Mouse (Mus musculus): ENCODE data around the gene Tmem132c. TPM values are rescaled to one million over a fixed set of nuclear protein-coding genes. Genes with fewer than 3 reads are reported as not detected.

Tmem132c gene
- polyA plus RNA-seq, 2 experiments = 0.08 TPM; not detected in 1

DNA sequence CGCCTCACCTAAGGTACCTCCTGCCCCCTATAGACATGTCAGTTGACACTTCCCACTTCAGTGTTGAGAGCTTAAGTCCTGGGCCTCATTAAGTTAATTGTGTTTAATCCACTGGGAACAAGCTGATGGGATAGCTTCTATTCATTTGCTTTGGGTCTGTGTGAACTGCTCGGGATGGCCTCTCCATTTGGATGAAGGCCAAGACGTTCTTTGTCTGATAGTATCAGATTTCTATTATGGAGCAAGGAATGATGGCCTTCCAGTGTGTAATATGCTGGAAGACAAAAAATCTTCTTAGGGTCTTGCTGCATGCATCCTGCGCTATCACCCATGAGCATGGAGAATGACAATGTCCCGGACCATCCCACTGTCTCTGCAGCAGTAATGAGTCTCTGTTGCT, 141.0 kb downstream of the Tmem132c start:
- no peaks in the 10 kb centered on the region for H3K36me3 ChIP-seq (replicated peaks; ENCODE audit: control insufficient read depth, insufficient read depth, low read depth)

GRCm38 (mm10) chr5:127391187-127391586, 149.6 kb downstream of the Tmem132c start:
- Histone ChIP-seq H3K36me3 (replicated peaks; ENCODE audit: control insufficient read depth, insufficient read depth, low read depth) (no peaks in the 10 kb centered on the region), H3K27ac (no peak overlapping the region), H3K4me3 (ENCODE audit: insufficient read depth in 1 of 2, low read depth in 2 of 2, low read length in 2 of 2) (no peak overlapping the region), H3K27me3 (ENCODE audit: control insufficient read depth, insufficient read depth, low read length) (no peaks in the 10 kb centered on the region), H3K9ac (replicated peaks) (no peak overlapping the region), H3K4me1 (replicated peaks; ENCODE audit: control insufficient read depth in 2 of 2, insufficient read depth in 2 of 2, low read length in 1 of 2) (no peaks in the 10 kb centered on the region), H3K4me2 (ENCODE audit: low read depth) (no peak overlapping the region), H3K9me3 (ENCODE audit: control insufficient read depth, low read length) (peaks cover 6% of the 10 kb centered on the region; the same call in 1 of the 2 replicates)
- ATAC-seq (ENCODE audit: insufficient read depth) (no peak), DNase-seq (ENCODE audit: low read depth in 3 of 3, low spot score in 3 of 3) (no peak)
- WGBS (ENCODE audit: insufficient replicate concordance) = 70% methylated on average over 5 of the region's 5 CpGs
- TF ChIP-seq EP300 (IDR thresholded peaks at IDR 0.05; ENCODE audit: low read depth) (no peak), CTCF (IDR thresholded peaks at IDR 0.05; ENCODE audit: low read depth) (peak; percentile 34; the same call in 1 of the 2 replicates)

More for the DNA sequence above, 141.0 kb downstream of the Tmem132c start:
- Histone ChIP-seq H3K27ac (no peak overlapping the region), H3K27me3 (ENCODE audit: control insufficient read depth, insufficient read depth, low read length) (no peaks in the 10 kb centered on the region), H3K9ac (replicated peaks) (no peak overlapping the region), H3K9me3 (ENCODE audit: control insufficient read depth, low read length) (no peaks in the 10 kb centered on the region), H3K4me1 (replicated peaks; ENCODE audit: control insufficient read depth in 2 of 2, insufficient read depth in 2 of 2, low read length in 1 of 2) (no peaks in the 10 kb centered on the region), H3K4me2 (ENCODE audit: low read depth) (no peak overlapping the region), H3K4me3 (ENCODE audit: insufficient read depth in 1 of 2, low read depth in 2 of 2, low read length in 2 of 2) (no peak overlapping the region)
- TF ChIP-seq EP300 (IDR thresholded peaks at IDR 0.05; ENCODE audit: low read depth) (no peak), CTCF (IDR thresholded peaks at IDR 0.05; ENCODE audit: low read depth) (no peak)
- no peak for DNase-seq (ENCODE audit: low read depth in 3 of 3, low spot score in 3 of 3)
- 60% methylated on average over 5 of the region's 5 CpGs for WGBS (ENCODE audit: insufficient replicate concordance)
- no peak for ATAC-seq (ENCODE audit: insufficient read depth)

DNA sequence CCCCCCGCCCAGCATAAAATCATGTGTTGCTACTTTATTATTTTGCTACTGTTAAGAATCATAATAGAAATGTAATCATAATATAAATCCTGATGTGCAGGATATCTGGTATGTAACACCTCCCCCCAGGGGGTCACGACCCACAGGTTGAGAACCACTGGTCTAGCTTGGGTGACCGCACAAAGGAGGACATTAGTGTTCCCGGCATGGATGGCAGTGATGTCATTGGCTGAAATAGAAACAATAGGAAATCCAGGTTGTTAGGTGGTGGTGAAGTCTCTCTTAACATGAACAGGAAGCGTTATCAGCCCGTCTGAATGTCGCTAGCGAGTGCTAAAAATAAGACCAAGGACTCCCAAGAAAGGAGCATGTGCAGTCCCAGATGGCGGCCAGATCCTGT, 155.3 kb downstream of the Tmem132c start:
- DNase-seq (ENCODE audit: low read depth in 3 of 3, low spot score in 3 of 3) = no peak
- ATAC-seq (ENCODE audit: insufficient read depth) = no peak
- Histone ChIP-seq H3K27ac (no peak overlapping the region), H3K9ac (replicated peaks) (no peak overlapping the region), H3K4me1 (replicated peaks; ENCODE audit: control insufficient read depth in 2 of 2, insufficient read depth in 2 of 2, low read length in 1 of 2) (no peaks in the 10 kb centered on the region), H3K4me3 (ENCODE audit: insufficient read depth in 1 of 2, low read depth in 2 of 2, low read length in 2 of 2) (no peak overlapping the region), H3K27me3 (ENCODE audit: control insufficient read depth, insufficient read depth, low read length) (no peaks in the 10 kb centered on the region), H3K36me3 (replicated peaks; ENCODE audit: control insufficient read depth, insufficient read depth, low read depth) (no peaks in the 10 kb centered on the region), H3K9me3 (ENCODE audit: control insufficient read depth, low read length) (peaks cover 2% of the 10 kb centered on the region), H3K4me2 (ENCODE audit: low read depth) (no peak overlapping the region)
- WGBS (ENCODE audit: insufficient replicate concordance) = 40% methylated on average over 9 of the region's 9 CpGs
- no peak for TF ChIP-seq CTCF (IDR thresholded peaks at IDR 0.05; ENCODE audit: low read depth)
- TF ChIP-seq EP300 (IDR thresholded peaks at IDR 0.05; ENCODE audit: low read depth) = no peak

DNA sequence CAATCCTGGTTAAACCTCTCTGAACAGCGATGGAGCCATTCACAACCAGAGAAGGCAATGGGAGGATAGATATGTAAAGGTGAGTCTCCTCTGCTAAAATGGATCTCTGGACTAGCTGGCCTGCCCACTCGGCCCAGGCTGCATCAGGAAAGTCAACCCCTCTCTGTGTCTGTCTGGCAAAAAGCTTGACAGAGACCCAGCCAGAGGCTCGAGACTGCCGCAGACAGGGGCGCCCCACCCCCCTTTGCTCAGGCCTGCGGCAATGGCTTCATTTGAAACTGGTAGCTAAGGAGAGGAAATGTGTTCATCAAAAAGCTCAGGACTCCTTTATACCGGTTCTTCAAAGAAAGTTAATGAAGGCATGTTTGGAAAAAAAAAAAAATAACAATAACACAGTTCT, 156.4 kb downstream of the Tmem132c start:
- peaks cover 2% of the 10 kb centered on the region for H3K9me3 ChIP-seq (ENCODE audit: control insufficient read depth, low read length)

GRCm38 (mm10) chr5:127405391-127406000, 163.9 kb downstream of the Tmem132c start:
- WGBS (ENCODE audit: insufficient replicate concordance) = 63% methylated on average over 18 of the region's 18 CpGs
- Histone ChIP-seq H3K27me3 (ENCODE audit: control insufficient read depth, insufficient read depth, low read length) (no peaks in the 10 kb centered on the region), H3K27ac (no peak overlapping the region), H3K4me3 (ENCODE audit: insufficient read depth in 1 of 2, low read depth in 2 of 2, low read length in 2 of 2) (no peak overlapping the region), H3K9ac (replicated peaks) (no peak overlapping the region), H3K4me1 (replicated peaks; ENCODE audit: control insufficient read depth in 2 of 2, insufficient read depth in 2 of 2, low read length in 1 of 2) (no peaks in the 10 kb centered on the region), H3K4me2 (ENCODE audit: low read depth) (no peak overlapping the region), H3K9me3 (ENCODE audit: control insufficient read depth, low read length) (peaks cover 2% of the 10 kb centered on the region), H3K36me3 (replicated peaks; ENCODE audit: control insufficient read depth, insufficient read depth, low read depth) (no peaks in the 10 kb centered on the region)
- DNase-seq (ENCODE audit: low read depth in 3 of 3, low spot score in 3 of 3) (no peak), ATAC-seq (ENCODE audit: insufficient read depth) (no peak)
- TF ChIP-seq EP300 (IDR thresholded peaks at IDR 0.05; ENCODE audit: low read depth) (no peak), CTCF (IDR thresholded peaks at IDR 0.05; ENCODE audit: low read depth) (no peak)

More for the DNA sequence above, 156.4 kb downstream of the Tmem132c start:
- no peak overlapping the region for H3K4me2 ChIP-seq (ENCODE audit: low read depth)
- WGBS (ENCODE audit: insufficient replicate concordance) = 35% methylated on average over 7 of the region's 7 CpGs
- ATAC-seq (ENCODE audit: insufficient read depth) = no peak
- no peak overlapping the region for H3K4me3 ChIP-seq (ENCODE audit: insufficient read depth in 1 of 2, low read depth in 2 of 2, low read length in 2 of 2)
- no peaks in the 10 kb centered on the region for H3K36me3 ChIP-seq (replicated peaks; ENCODE audit: control insufficient read depth, insufficient read depth, low read depth)
- no peak overlapping the region for H3K9ac ChIP-seq (replicated peaks)
- no peak for DNase-seq (ENCODE audit: low read depth in 3 of 3, low spot score in 3 of 3)
- no peaks in the 10 kb centered on the region for H3K4me1 ChIP-seq (replicated peaks; ENCODE audit: control insufficient read depth in 2 of 2, insufficient read depth in 2 of 2, low read length in 1 of 2)
- H3K27me3 ChIP-seq (ENCODE audit: control insufficient read depth, insufficient read depth, low read length) = no peaks in the 10 kb centered on the region
- no peak overlapping the region for H3K27ac ChIP-seq
- TF ChIP-seq EP300 (IDR thresholded peaks at IDR 0.05; ENCODE audit: low read depth) = no peak
- TF ChIP-seq CTCF (IDR thresholded peaks at IDR 0.05; ENCODE audit: low read depth) = no peak

Data from liver, embryonic 14.5 days (tissue).